Mouse (Mus musculus) ES-CJ7 (cell line): ENCODE results near the gene Fbxl15.

Source experiments
- DNase-seq: peaks from one replicate; pipeline ENCODE4 v3.0.0; 2011; ENCODE audit warnings: low read depth, low spot score

Gene Fbxl15

DNA sequence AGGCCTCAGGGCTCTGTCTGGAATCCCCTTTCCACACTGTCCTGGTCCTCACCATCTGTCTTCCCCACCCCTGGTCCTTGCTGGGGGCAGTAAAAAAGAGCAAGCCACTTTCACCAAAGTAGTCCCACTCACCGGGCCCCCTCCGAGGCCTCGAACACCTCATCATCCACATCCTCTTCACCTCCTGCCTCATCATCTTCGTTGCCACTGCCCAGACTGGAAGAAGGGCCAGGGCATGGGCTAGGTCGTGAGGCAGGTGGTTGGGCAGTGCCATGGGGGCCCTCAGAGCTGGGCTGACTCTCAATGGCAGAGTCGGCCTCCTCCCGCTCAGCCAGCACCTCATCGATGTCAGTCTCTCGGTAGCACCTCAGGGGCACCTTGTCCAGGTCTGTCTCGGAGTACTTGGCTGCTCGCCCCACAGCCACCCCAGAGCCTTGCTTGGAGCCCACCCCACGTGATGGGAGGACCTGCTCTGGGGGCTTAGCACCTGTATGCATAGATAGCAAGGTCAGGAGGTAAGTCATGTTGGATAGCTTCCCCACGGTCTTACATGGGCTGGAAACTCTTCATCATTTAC lies 4.9 kb upstream of the Fbxl15 start:
- DNase-seq, result no peak

DNA sequence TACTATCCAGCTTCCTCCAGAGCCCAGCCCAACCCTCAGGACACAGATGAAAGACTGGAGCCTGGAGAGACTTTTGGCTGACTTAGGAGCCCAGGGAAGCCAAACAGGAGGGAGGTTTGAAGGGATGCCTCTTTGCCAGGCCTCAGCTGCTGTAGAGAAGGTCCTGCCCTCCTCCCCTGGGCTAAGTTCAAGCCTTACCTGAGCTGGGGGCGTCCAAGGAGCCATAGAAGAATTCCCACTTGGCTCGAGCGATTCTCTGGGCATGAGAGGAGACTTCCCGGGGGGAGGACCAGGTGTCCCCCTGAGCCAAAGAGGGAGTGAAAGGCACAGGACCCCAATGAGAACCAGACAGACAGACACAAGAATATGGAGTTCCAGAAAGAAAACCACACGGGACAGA lies 4.3 kb upstream of the Fbxl15 start:
- DNase-seq, result no peak

DNA sequence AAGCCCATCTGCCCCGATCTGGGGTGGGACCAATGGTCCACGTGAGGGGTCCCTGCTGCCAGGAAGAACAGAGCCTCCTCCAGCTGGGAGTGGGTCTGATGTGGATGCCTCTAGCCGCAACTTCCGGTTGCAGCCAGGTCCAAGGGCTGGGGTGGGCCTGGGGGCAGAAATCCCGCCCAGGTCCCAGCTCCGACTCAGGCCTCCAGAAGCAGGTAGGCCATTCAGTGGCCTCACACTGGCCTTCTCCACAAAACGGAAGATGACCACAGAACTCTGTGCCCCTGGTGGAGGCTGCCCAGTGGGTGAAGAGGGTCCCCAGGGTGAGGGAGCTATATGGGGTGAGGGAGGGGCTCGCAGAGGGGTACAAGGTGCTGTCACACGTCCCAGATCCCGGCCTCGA lies 3.6 kb upstream of the Fbxl15 start:
- DNase-seq, result no peak

DNA sequence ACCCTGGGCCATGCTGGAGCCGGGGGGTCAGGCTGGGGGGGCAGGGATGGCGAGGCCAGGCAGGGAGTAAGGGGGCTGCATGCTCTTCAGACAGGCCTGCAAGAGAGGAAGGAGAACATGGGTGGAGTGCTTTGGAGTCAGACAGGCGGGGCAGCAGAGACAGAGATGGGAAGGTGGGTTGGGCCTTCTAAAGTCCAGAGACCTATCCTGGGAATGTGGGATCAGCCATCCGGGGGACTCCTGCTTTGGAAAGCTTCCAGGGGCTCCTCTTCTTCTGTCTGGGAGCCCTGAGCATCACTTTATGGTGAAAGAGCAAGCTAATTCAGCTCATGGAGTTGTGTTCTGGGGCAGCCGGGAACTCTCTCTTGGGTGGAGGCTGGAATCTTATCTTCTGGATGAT lies 3.1 kb upstream of the Fbxl15 start:
- DNase-seq, result no peak

DNA sequence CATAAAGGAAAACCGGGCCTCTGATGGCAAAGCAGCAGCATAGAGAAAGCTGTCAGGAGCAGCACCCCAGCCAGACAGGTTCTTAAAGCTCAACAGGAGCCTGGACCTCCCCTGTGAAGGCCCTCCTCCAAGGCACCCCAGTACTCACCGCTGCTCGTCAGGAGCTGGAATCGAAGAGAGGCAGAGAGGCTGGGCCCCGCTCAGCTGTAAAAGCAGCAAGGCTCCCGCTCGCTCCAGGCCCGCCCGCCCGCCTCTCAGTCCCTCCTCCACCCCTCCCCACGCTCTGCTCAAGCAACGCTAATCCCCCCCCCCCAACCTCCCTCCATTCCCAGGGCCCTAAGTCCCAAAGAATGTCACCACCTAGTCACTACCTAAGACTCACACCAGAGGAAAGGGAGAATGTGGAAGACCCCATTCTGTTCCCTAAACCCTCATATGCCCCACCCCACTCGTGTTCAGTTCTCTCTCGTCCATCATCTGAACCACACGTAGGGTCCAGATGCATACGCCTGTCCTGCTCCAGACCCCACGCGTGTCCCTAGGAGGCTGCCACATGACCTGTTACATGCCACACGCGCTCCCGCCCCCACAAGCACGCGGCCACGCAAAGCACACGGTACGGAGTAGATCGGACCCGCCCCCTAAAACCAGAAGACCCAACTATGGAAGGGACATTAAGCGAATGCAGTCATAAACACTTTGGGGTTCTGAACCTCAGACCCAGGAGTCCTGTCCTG lies 1.8 kb upstream of the Fbxl15 start:
- no peak for DNase-seq

DNA sequence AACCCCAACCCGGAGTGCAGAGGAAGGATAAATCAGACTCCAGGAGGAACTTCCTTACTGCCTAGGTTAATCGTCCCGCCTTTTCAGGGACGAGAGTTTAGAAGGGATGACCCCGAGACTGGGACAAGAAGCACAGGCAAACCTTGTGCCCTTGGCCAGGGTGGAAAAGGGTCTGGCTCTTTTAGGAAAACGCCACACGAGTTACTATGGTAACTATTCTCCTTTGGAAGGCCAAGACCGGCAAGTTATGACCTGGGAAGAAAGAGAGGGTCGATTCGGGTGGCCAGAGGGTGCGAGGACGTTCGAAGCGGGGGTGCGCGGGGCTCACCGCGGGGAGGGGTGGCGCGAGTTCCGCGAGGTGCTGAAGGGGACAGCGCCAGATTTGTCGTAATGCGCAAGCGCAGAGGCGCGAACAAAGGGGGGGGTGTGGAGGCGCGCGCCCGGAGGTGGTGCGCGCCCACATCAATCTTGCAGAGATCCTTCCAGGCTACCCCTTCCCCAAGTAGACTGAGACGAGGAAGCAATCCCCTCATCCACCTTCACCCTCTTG lies 1.2 kb upstream of the Fbxl15 start, which contains the start of gene Psd:
TSS of gene Psd (minus strand) at position 401 of the 550 bp plus-strand sequence.
- peak; percentile 67 for DNase-seq

DNA sequence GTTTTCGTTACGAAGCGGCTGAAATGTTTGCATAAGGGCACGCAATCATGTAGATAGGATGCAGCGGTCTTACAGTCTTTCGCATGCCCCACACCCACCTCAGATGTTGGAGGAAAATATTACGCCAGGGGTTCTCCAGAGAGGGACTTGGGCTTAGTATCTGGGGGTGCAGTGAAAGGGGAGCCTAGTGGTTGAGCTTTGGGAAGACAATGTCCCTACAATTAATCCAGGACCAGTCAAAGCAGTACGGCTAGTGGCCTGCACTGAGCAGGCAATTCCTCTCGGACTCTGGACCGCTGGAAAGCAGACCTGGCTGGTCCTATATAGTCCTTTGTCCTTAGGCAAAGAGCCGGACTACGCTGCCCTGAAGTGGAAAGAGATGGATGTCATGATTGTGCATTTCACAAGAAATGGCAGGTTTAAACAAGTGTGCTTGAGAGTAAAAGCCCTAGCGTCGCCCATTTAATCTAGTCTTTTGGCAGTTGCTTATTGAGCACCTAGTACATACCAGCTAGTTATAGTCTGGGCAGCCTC lies 386 bp upstream of the Fbxl15 start:
- DNase-seq, result no peak

DNA sequence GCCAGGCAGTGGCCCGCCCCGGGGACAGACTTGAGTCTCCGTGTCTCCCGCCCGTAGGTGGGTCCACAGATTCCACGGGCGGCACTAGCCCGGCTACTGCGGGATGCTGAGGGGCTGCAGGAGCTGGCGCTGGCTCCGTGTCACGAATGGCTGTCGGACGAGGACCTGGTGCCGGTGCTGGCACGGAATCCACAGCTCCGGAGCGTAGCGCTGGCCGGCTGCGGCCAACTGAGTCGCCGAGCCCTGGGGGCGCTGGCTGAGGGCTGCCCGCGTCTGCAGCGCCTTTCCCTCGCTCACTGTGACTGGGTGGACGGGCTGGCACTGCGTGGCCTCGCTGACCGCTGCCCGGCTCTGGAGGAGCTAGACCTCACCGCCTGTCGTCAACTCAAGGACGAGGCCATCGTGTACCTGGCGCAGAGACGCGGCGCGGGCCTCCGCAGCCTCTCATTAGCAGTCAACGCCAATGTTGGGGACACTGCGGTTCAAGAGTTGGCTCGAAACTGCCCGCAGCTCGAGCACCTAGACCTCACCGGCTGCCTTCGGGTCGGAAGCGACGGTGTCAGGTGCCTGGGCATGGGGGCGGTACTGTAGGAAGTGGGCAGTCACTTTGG lies 1.2 kb downstream of the Fbxl15 start:
- no peak for DNase-seq

DNA sequence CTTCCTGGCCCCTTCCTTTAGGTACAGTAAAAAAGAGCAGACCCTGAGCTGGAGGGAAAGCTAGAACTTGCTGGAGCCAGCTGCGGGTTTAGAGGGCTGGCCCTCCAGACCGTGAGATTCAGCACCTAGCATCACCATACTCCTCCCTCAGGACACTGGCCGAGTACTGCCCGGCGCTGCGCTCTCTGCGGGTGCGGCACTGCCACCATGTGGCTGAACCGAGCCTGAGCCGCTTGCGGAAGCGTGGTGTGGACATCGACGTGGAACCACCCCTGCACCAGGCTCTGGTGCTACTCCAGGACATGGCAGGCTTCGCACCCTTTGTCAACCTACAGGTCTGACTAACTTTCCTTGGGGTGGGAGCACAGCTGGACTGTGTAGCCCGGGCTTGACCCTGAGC lies 2.0 kb downstream of the Fbxl15 start:
- peak; percentile 82 for DNase-seq

DNA sequence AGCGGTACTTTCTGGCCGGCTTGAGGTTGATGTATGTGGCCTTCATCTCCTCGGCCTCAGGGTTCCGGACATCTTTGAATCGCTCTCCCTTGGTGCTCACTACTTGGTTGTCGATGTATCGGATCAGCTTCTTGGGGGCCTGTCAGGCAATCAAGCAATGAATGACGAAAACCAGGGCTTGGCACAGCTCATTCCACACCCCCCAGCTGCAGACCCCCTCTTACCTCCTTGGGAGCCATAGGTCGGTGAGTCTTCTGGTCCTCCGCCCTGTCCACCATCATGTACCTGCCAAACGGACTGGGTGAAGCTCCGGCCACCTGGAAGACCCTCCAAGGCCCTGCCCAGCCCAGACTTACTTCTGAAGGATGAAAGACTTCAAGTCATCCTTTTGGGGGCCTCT lies 2.7 kb downstream of the Fbxl15 start:
- no peak for DNase-seq

DNA sequence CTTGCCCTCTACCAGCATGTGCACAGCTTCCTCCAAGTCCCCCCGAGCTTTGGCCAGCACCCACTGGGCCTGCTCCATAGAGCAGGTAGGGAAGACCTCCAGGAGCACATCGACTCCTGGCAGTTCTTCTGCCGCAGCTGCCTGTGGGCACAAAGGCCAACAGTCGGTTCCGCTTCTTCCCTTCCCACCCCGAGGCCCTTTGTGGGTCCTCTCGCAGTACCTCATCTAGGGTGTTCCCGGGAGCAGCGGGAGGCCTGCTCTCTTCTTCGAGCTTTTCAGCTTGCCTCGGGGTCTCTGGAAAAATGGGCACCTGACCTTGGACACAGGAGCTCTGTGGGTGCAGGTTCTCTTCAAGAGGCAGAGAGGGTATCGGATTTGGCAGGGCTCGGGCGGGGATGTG lies 3.3 kb downstream of the Fbxl15 start:
- no peak for DNase-seq

DNA sequence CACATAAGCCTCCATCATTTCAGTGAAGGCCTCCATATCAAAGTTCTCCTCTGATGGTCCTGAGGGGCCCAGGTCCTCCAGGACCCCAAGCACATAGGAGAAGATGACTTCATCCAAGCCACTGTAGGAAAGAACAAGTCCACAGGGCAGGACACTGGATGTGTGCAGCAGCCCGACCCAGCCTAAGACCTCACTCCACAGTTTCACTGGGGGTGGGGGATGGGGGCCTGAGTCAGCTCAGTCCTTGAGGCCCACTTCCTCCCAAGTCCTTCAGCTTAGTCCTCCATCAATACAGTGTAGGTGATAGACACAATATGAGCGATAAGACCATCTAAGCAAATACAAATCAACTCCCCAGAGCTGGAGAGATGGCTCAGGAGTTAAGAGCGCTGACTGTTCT lies 4.0 kb downstream of the Fbxl15 start:
- no peak for DNase-seq

DNA sequence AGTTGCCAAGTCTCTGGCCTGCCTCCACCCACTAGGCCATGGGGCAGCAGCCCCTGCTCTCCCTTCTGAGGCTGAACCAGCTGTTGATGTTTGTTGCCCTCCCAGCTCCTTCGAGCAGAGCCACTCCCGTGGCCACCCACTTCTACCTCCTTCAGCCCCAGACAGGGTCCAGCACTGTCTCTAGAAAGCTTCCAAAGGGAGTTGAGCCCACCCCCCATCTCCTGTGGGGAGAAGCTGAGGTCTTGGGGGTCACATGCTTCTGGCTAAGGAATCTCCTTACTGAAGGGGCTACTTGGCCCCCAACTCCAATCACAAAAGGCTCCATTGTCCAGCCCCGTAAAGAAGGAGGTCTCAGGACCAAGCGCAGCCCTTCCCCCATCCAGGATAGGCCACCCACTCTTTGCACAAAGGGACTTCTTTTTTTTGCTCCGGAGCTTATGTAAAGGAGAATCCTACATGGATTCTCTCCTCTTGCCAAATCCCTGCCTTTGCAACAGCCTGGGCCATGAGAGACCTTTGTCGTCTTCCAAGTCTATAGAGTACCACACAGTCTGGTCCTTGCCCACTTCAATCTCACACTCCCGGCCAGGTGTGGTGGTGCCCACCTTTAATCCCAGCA lies 4.8 kb downstream of the Fbxl15 start:
- DNase-seq, result no peak

DNA sequence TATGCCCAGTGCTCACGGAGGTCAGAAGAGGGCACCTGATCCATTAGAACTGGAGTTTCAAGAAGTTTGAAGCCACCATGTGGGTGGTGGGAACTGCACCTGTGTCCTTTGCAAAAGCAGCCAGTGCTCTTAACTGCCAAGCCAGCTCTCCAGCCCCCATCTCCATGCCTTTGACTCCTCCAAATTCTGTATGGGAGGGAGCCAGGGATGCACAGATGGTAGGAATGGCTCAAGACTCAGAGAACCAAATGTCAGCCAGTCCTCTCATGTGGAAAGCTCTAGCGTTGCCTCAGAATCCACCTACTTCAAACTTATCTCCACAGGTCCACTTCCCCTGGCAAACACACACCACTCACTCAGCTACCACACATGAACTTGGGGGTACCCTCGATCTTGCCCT lies 5.9 kb downstream of the Fbxl15 start:
- no peak for DNase-seq

DNA sequence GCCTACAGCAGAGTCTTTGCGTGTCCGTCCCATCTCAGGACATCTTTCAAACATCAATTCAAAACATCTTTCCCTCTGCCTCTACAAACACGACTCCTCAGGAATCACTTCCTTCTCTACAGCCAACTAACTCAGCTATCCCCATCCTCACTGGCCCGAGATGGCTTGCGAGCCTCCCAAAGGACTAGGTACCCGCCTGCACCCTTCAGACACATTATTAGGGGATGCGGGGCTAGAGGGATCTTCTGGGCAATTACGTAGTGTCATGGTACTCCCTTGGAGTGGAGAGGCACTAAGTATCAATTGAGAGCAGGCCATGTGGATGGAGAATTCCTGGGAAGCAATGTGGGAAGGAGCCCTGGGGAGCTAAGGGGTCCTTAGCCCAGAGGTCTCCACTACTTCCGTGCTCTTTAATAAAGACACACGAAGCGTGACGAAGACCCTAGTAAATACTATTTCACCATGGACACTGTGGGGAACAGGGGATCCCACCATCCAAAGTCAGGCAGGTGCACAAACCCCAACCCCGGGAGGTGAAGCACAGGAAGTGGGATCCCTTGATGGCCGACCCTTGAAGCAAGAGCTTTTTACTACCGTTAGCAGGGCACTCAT lies 9.8 kb downstream of the Fbxl15 start:
- no peak for DNase-seq

DNA sequence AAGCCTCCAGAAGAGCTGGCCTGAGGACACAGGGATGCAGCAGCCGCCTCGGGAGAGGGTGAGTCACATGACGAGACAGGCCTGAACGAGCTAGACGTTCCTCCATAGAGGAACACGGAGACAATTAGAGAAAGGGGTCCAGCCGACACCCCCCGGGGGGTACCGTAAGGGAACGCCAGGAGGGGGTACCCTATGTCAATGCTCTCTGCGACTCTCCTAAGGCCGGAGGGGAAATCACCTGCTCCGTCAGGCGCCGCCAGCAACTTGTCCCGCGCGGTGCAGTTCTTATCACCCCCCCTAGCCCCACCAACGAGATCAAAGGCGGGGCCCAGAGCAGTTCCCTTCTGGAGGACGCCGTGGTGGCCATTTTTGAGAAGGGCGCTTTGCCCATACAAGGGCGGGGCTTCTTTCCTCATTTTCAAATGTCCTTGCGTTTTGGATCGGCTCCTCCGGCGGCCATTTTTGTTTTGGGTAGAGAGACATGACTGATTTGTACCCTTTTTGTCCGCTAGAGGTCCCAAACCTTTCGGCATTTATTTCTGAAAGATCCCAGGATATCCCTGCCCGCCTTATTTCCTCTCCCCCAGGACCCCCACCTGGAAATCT lies 10.4 kb downstream of the Fbxl15 start, which contains the start of gene Cuedc2:
TSS of gene Cuedc2 (minus strand) at position 372 of the 606 bp plus-strand sequence.
- peak; percentile 96 for DNase-seq

DNA sequence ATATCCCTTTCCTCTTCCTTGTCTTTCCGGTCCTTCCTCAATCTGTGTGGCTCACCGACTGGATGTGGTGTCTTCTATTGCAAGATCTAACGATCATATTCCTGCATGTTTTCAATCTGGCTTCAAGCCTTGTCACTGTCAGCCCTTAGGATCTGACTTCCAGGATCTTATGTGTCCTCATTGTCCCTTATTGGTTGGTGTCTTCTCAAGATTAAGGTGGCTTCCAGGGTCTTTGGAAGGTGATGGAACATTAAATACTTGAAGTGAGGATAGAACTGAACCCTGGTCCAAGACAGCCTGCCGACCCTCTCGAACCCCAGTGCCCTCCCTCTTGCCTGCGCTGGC lies 10.9 kb downstream of the Fbxl15 start:
- no peak for DNase-seq

DNA sequence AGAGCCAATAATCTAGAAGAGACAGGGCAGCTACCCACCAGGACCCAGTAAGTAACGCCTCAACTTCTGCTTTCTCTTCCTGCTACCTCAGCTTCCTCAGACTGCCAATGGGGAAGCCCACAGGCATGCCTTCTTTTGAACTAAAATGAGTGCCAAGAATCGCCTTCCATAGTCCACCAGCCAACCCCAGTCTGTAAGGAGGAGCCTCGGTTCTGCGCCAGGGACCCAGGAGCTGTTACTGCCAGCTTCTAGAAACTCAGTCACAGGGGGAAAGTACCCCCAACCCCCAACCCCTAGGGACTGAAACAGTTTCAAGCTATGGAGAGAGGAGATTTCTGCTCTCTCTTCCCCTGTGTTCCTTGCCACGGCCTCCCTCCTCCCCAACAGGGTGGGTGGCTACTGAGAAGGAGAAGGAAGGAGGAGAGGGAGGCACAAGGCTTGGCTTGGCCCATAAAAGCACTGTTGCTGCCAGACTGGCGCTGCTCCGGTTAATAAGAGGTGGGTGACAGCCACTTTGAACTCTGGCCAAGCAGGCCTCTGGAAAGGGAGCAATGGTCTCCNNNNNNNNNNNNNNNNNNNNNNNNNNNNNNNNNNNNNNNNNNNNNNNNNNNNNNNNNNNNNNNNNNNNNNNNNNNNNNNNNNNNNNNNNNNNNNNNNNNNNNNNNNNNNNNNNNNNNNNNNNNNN lies 11.4 kb downstream of the Fbxl15 start:
- DNase-seq, result no peak

DNA sequence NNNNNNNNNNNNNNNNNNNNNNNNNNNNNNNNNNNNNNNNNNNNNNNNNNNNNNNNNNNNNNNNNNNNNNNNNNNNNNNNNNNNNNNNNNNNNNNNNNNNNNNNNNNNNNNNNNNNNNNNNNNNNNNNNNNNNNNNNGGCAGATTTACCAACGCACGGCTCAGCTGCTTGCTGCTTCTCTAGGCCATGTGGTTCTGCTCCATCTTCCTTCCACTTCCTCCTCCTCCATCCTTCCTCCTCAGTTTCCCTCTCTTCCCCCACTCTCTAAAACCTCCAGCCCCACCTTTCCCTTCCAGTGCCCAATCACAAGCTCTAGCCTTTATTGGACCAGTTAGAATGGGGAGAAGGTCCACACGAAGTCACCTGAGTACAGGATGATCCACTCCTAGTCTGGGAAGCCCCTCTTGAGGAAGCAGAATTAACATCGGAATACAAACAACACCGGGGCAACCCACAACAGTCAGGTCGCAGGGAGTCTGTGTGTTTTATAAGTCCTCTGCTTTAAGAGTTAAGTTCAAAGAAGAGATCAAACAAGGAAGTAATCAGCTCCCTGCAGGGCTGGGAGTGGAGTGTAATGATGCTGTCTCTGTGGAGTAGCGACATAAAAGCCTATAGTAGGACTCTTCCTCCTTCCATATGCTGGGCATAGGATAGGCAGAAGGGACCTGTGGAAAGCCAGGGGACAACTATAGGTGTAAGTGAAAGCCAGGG lies 16.9 kb downstream of the Fbxl15 start:
- DNase-seq, result peak; percentile 63

DNA sequence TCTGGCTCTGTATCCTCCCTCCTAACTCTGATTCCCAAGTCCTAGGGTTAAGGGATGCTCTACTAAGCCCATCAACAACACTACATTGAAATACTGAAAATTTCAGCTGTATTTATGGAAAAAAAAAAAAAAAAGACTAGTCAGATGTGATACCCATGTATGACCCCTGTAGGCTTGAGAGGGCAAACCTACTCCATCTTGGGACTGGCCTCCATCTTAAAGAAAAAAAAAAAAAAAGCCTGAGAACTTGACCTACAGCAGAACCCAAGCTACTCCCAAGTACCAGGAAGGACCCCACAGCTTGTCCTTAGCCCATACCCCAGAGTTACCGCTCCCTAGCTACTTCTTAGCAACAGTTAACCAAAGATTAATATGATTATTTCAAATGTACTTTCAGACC lies 19.2 kb downstream of the Fbxl15 start:
- no peak for DNase-seq
